Mouse (Mus musculus) T-helper 17 cell (primary cell): Measurements from ENCODE around the gene Rps6ka2.
"Not testable (repeated sequence)": the region's sequence is repeated elsewhere in the genome, so short reads cannot be mapped to it uniquely, and the experiment has no call there.

Experiments
- in situ Hi-C, 2 experiments: fragments of 300-600 bp; cut with MboI, MseI; formaldehyde crosslinking; loops; 1 replicate in 1 of 2; 2 replicates in 1 of 2; pipeline ENCODE4 v1.15.1; 2025; ENCODE audit warnings: high pct_unique_total_duplicates in 2 of 2

The Rps6ka2 gene

DNA sequence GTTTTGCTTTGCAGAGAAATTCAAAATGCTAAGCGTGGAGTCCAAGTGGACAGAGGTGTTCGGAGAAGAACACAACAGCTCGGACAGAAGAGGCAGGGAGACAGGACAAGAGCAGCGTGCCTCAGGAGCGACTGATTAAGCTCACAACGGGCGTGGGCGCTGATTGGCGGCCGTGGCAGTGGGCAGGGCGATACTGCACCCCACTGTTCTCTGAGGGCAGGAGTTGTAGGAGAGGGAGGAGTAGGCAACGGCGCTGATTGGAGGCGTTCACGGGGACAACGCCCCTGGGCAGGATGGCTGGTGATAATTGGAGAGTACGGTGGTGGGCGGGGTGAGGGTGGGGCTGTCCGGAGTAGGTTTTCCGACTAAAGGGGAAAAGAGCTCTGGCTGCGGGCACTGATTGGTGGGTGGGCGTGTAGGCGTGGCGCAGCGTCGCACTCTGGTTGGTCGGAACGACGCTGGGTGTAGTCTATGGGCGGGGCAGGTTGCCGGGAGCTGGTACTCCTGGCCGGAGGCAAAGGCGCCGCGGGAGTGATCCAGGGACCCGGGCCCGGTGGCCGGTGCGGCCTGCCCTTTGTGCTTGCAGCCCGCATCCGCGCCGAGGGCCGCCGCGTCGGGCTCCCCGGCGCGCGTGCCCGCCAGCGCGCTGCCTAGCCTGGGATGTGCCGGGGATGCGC, at the start of gene Rps6ka2:
Gene Rps6ka2 (plus strand): TSS at position 489 of the 677 bp plus-strand sequence.
- in situ Hi-C loops, result loop anchor here in 1 of 2 experiments (10.0 kb wide), 1 partner anchor 205 kb away; the partner anchor contains the start of gene Tagap1

- in situ Hi-C loops, result loop anchor here (5.0 kb wide), 1 partner anchor 881 kb away; no protein-coding TSS in a partner anchor
Measured at GRCm38 (mm10) chr17:7120835-7121234, 49.1 kb upstream of the Rps6ka2 start.

DNA sequence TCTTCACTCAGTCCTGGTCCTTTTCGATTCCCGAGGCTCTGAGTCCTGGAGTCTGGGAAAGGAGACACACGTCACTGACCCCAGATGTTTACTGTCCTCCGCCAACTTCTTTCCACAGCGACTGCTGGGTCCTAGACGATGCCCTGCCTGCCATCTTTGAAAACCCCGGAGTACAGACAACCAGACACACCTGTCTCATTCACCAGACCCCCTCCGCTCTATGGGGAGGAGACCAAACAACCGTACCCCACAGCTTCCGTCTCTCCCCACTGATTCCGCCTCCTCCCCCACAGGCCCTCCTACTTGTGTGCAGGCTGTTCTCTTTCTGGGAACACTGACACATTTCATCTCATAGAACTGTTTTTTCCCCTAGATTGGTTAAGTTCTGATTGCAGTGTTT, 47.4 kb upstream of the Rps6ka2 start:
- in situ Hi-C loops, result loop anchor here (5.0 kb wide), 1 partner anchor 880 kb away; no protein-coding TSS in a partner anchor

GRCm38 (mm10) chr17:7126475-7126874, 43.4 kb upstream of the Rps6ka2 start:
- in situ Hi-C loops, result not testable (repeated sequence)

DNA sequence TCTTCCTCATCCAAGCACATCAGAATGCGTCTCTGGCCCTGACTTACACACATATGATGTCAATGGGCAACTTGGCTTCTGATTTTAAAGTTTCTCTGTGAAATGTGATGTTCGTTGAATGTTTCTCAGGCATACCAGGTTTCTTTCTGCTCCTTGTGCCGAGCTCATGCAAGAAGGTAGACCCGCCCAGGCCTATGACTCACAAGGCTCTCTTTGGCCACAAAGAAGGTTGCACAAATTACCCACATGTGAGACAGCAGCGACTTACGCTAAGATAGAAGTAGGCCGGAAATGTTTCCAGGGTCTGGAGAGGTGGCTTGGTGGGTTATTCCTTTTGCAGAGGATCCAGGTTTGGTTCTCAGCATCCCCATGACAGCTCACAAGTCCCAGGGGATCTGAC, 35.9 kb upstream of the Rps6ka2 start:
- in situ Hi-C loops, result not testable (repeated sequence)

GRCm38 (mm10) chr17:7135277-7135676, 34.6 kb upstream of the Rps6ka2 start:
- in situ Hi-C loops, result loop anchor here (5.0 kb wide), 2 partner anchors 42 to 852 kb away; no protein-coding TSS in a partner anchor

GRCm38 (mm10) chr17:7138186-7138925, 31.6 kb upstream of the Rps6ka2 start:
- in situ Hi-C loops, result loop anchor here (5.0 kb wide), 2 partner anchors 39 to 849 kb away; no protein-coding TSS in a partner anchor

DNA sequence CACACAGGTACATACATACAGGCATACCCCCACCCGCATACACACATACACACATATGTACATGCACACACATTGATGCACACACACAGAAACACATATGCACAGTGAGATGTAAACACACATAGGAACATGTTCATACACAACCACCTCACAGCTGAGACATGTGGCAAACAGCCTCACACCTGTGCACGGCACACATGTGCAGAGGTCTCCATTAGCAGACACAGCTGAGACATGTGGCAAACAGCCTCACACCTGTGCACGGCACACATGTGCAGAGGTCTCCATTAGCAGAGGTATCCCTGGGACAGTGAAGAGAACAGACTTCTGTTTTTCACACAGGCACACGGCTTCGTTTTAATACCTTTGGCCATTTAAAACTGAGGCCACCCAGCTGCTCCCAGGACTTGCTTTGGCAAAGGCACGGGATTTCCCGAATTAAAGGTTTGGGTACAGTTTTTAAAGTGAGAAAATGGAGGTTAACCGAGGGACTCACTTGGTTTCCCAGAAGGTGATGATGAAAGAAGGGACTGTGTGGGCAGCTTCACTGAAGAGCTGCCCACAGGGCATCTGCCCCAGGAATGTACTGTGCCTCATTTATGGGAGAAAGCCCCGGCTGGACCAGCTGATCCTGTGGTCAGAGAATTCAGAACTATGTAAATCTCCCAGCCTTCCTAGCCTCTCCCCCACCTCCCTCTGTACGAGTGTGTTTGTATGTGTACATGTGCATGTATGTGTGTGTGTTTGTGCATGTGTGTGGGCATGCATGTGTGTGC, 29.3 kb upstream of the Rps6ka2 start:
- in situ Hi-C loops, result no loop called here

- in situ Hi-C loops, result no loop called here
Measured at GRCm38 (mm10) chr17:7142367-7142766, 27.5 kb upstream of the Rps6ka2 start.

GRCm38 (mm10) chr17:7143885-7144518, 25.9 kb upstream of the Rps6ka2 start:
- in situ Hi-C loops, result no loop called here

- in situ Hi-C loops, result no loop called here
Measured at GRCm38 (mm10) chr17:7145373-7146058, 24.4 kb upstream of the Rps6ka2 start.

GRCm38 (mm10) chr17:7146479-7146878, 23.4 kb upstream of the Rps6ka2 start:
- in situ Hi-C loops, result no loop called here

GRCm38 (mm10) chr17:7147920-7148321, 22.0 kb upstream of the Rps6ka2 start:
- in situ Hi-C loops, result no loop called here

GRCm38 (mm10) chr17:7149328-7150195, 20.4 kb upstream of the Rps6ka2 start:
- in situ Hi-C loops, result no loop called here

- in situ Hi-C loops, result no loop called here
Measured at GRCm38 (mm10) chr17:7151446-7152100, 18.3 kb upstream of the Rps6ka2 start.

GRCm38 (mm10) chr17:7152662-7153061, 17.3 kb upstream of the Rps6ka2 start:
- in situ Hi-C loops, result no loop called here

GRCm38 (mm10) chr17:7163955-7164354, 6.0 kb upstream of the Rps6ka2 start:
- in situ Hi-C loops, result no loop called here

DNA sequence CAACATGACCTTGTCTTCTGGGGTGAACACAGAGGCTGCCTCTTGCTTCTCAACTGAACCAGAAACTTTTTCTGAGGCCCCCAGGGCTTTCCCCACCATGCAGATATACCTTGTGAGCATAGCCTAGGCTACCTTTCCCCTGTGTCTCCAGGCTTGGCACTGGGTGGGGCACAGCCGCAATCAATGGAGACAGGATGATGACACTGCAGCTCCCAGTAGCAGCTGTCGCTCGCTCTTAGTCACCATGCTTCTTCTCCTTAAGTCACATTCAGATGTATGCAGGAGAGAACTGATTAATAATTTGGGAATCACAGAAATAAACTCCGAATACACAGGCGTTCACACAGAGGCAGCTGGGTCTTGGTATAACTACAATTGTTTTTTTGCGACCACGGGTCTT, 4.4 kb upstream of the Rps6ka2 start:
- in situ Hi-C loops, result no loop called here

GRCm38 (mm10) chr17:7168961-7169626, 821 bp upstream of the Rps6ka2 start:
- in situ Hi-C loops, result no loop called here
